In the genomic region with DNA sequence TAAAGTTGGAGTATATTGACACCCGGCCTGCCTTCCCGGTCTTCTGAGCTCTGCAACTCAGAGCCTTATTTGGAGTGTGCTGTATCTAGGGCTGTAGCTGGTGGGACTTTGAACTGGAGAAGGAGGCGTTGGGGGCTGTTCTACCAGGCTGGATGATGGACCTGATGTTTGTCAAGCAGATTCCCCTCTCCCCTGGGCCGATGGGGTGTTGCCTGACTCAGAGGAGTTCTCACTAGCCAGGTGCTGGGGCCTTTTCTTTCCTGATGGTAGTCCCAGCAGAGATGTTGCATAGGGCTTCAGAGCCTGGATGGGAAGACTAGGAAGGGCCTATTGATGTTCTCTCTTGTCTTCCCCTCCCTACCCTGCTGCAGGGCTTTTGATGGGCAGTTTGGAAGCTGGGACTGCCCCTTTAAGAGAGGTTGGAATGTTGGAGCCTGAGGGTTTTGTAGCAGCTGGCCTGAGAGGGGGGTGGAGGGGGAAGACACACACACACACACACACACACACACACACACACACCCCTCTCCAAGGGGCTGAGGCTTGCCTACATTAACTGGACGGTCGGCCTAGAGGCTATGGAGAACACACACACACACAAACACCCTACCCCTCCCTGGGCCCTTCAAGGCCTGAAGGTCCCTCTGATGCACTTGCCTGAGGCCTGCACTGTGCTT, we compare ENCODE assay signal across 8 mouse cellular contexts. TPM values are rescaled to one million over a fixed set of nuclear protein-coding genes. Genes with fewer than 3 reads are reported as not detected.
A peak's percentile ranks its signal among the peaks of the same experiment; 100 is the strongest.
DNase-seq lines count a peak whose midpoint lies in the region; ATAC-seq and TF ChIP-seq lines count a peak whose summit lies in the region.

No protein-coding gene starts in this region.

- no peak for TF ChIP-seq CTCF in ES-Bruce4 (IDR thresholded peaks at IDR 0.05; ENCODE audit: low read depth, low read length)

- no peaks in the 10 kb centered on the region for H3K9me3 ChIP-seq in ES-Bruce4 (replicated peaks; ENCODE audit: control insufficient read depth, insufficient read depth, low read length, poor library complexity, severe bottlenecking)
- no peaks in the 10 kb centered on the region for H3K9me3 ChIP-seq in hindbrain, embryonic 15.5 days
- H3K9me3 ChIP-seq in liver, embryonic 11.5 days (ENCODE audit: control insufficient read depth, low read length), result no peaks in the 10 kb centered on the region

- H3K36me3 ChIP-seq in ES-Bruce4 (ENCODE audit: control insufficient read depth, insufficient read depth, low read length, poor library complexity, severe bottlenecking), result no peaks in the 10 kb centered on the region
- 0 out of 2 replicates have a peak, but pooled peaks cover 4% of the 10 kb centered on the region for H3K36me3 ChIP-seq in hindbrain, embryonic 15.5 days
- H3K36me3 ChIP-seq in liver, embryonic 11.5 days (ENCODE audit: control insufficient read depth, insufficient read depth, low read length), result peaks cover 2% of the 10 kb centered on the region; the same call in 1 of the 2 replicates

- H3K27me3 ChIP-seq in ES-Bruce4 (ENCODE audit: control insufficient read depth, insufficient read depth, low read length, poor library complexity, severe bottlenecking), result no peaks in the 10 kb centered on the region
- H3K27me3 ChIP-seq in hindbrain, embryonic 15.5 days, result no peaks in the 10 kb centered on the region
- no peaks in the 10 kb centered on the region for H3K27me3 ChIP-seq in liver, embryonic 11.5 days (replicated peaks; ENCODE audit: control insufficient read depth, insufficient read depth, low read length)

- TF ChIP-seq POLR2A in ES-Bruce4 (IDR thresholded peaks at IDR 0.05; ENCODE audit: insufficient read depth, low read length), result no peak

- peak overlapping the region; percentile 89 for H3K9ac ChIP-seq in ES-Bruce4 (ENCODE audit: low read depth, poor library complexity, severe bottlenecking)
- peak overlapping the region; percentile 97 for H3K9ac ChIP-seq in hindbrain, embryonic 15.5 days
- peak overlapping the region; percentile 95 for H3K9ac ChIP-seq in liver, embryonic 11.5 days (ENCODE audit: low read depth, low read length)

- H3K4me2 ChIP-seq in hindbrain, embryonic 15.5 days, result peak overlapping the region; percentile 71
- peak overlapping the region; percentile 91 for H3K4me2 ChIP-seq in liver, embryonic 11.5 days

- 3% methylated on average over 6 of the region's 6 CpGs for WGBS in hindbrain, embryonic 15.5 days
- 18% methylated on average over 6 of the region's 6 CpGs for WGBS in liver, embryonic 11.5 days

- ATAC-seq in erythroblast, adult 5-6 weeks (replicated peaks; ENCODE audit: low FRiP score, poor library complexity, severe bottlenecking), result peak; percentile 27
- peak; percentile 28 for ATAC-seq in hindbrain, embryonic 15.5 days (ENCODE audit: low FRiP score, low read depth)
- peak; percentile 47 for ATAC-seq in liver, embryonic 11.5 days (replicated peaks; ENCODE audit: low FRiP score)

- peak; percentile 52 for DNase-seq in adrenal gland, postnatal 14 days
- no peak for DNase-seq in adrenal gland, postnatal 4 days (ENCODE audit: low spot score in 2 of 2)
- DNase-seq in liver, embryonic 11.5 days (ENCODE audit: low spot score), result peak; percentile 54
- peak; percentile 64 for DNase-seq in neural tube, embryonic 10.5 days (ENCODE audit: extremely low spot score, low spot score)
- DNase-seq in thymus, adult 18-20 months, result no peak

- H3K4me3 ChIP-seq in ES-Bruce4 (ENCODE audit: low read depth, low read length), result peak overlapping the region; percentile 80
- peak overlapping the region; percentile 95 for H3K4me3 ChIP-seq in hindbrain, embryonic 15.5 days
- H3K4me3 ChIP-seq in liver, embryonic 11.5 days (ENCODE audit: low read depth, low read length), result peak overlapping the region; percentile 96

- H3K27ac ChIP-seq in ES-Bruce4 (ENCODE audit: insufficient read depth, low read length), result no peak overlapping the region
- peak overlapping the region; percentile 94 for H3K27ac ChIP-seq in hindbrain, embryonic 15.5 days (replicated peaks)
- peak overlapping the region; percentile 85 for H3K27ac ChIP-seq in liver, embryonic 11.5 days (ENCODE audit: low read depth, low read length)

- H3K4me1 ChIP-seq in ES-Bruce4 (ENCODE audit: control insufficient read depth, insufficient read depth, low read length), result no peaks in the 10 kb centered on the region
- peaks cover 35% of the 10 kb centered on the region for H3K4me1 ChIP-seq in hindbrain, embryonic 15.5 days (replicated peaks)
- H3K4me1 ChIP-seq in liver, embryonic 11.5 days (replicated peaks; ENCODE audit: control insufficient read depth, insufficient read depth, low read length), result peaks cover 6% of the 10 kb centered on the region; the same call in 1 of the 2 replicates

- no peak for TF ChIP-seq EP300 in ES-Bruce4 (IDR thresholded peaks at IDR 0.05; ENCODE audit: insufficient read depth, low read depth, low read length)

RNA-seq across cellular contexts. Expression of gene Dvl3, which starts 1.1 kb away (rescaled TPM):
- total RNA-seq in adrenal gland, postnatal 14 days (2021), result 43.3 and 43.8 TPM in 2 replicates
- total RNA-seq in adrenal gland, postnatal 4 days (2021), result 10 to 100 TPM; 55.7 to 59.5 TPM
- polyA plus RNA-seq in ES-Bruce4 (2011; ENCODE audit: insufficient read depth, insufficient read length, low read depth, missing spikeins), result 37.9 and 38.8 TPM in 2 replicates
- 3.8 and 10.0 TPM in 2 replicates for total RNA-seq in erythroblast, adult 5-6 weeks (2015; ENCODE audit: low replicate concordance)
- 1.1 and 1.7 TPM in 2 replicates for total RNA-seq in erythroblast, adult 5-6 weeks (2017; ENCODE audit: low replicate concordance)
- polyA plus RNA-seq in hindbrain, embryonic 15.5 days (2015; fragmentation: Nextera tagmentation; extraction: Ambion mirVana), result 37.5 and 44.3 TPM in 2 replicates
- 18.9 and 20.3 TPM in 2 replicates for polyA plus RNA-seq in liver, embryonic 11.5 days (2014; fragmentation: Nextera tagmentation; extraction: Ambion mirVana)

RNA-seq across cellular contexts. Expression of gene Ap2m1, which starts 17.4 kb away (rescaled TPM):
- total RNA-seq in adrenal gland, postnatal 14 days (2021), result 292 and 316 TPM in 2 replicates
- 100 to 1,000 TPM; 336 to 352 TPM for total RNA-seq in adrenal gland, postnatal 4 days (2021)
- 282 and 298 TPM in 2 replicates for polyA plus RNA-seq in ES-Bruce4 (2011; ENCODE audit: insufficient read depth, insufficient read length, low read depth, missing spikeins)
- 124 and 125 TPM in 2 replicates for total RNA-seq in erythroblast, adult 5-6 weeks (2015; ENCODE audit: low replicate concordance)
- total RNA-seq in erythroblast, adult 5-6 weeks (2017; ENCODE audit: low replicate concordance), result 81.1 and 126 TPM in 2 replicates
- 1,171 and 1,212 TPM in 2 replicates for polyA plus RNA-seq in hindbrain, embryonic 15.5 days (2015; fragmentation: Nextera tagmentation; extraction: Ambion mirVana)
- polyA plus RNA-seq in liver, embryonic 11.5 days (2014; fragmentation: Nextera tagmentation; extraction: Ambion mirVana), result 519 and 569 TPM in 2 replicates

RNA-seq across cellular contexts. Expression of gene Eif2b5, which starts 19.2 kb away (rescaled TPM):
- total RNA-seq in adrenal gland, postnatal 14 days (2021), result 61.6 and 62.7 TPM in 2 replicates
- total RNA-seq in adrenal gland, postnatal 4 days (2021), result 10 to 100 TPM; 58.9 to 63.3 TPM
- polyA plus RNA-seq in ES-Bruce4 (2011; ENCODE audit: insufficient read depth, insufficient read length, low read depth, missing spikeins), result 86.6 and 94.0 TPM in 2 replicates
- total RNA-seq in erythroblast, adult 5-6 weeks (2015; ENCODE audit: low replicate concordance), result 7.7 and 10.4 TPM in 2 replicates
- total RNA-seq in erythroblast, adult 5-6 weeks (2017; ENCODE audit: low replicate concordance), result 9.1 and 14.1 TPM in 2 replicates
- polyA plus RNA-seq in hindbrain, embryonic 15.5 days (2015; fragmentation: Nextera tagmentation; extraction: Ambion mirVana), result 101 TPM in 2 replicates
- 125 and 132 TPM in 2 replicates for polyA plus RNA-seq in liver, embryonic 11.5 days (2014; fragmentation: Nextera tagmentation; extraction: Ambion mirVana)

RNA-seq across cellular contexts. Expression of gene Abcf3, which starts 30.5 kb away (rescaled TPM):
- total RNA-seq in adrenal gland, postnatal 14 days (2021), result 73.4 and 77.8 TPM in 2 replicates
- 10 to 100 TPM; 75.4 to 79.2 TPM for total RNA-seq in adrenal gland, postnatal 4 days (2021)
- polyA plus RNA-seq in ES-Bruce4 (2011; ENCODE audit: insufficient read depth, insufficient read length, low read depth, missing spikeins), result 56.2 and 61.0 TPM in 2 replicates
- 8.2 and 11.0 TPM in 2 replicates for total RNA-seq in erythroblast, adult 5-6 weeks (2015; ENCODE audit: low replicate concordance)
- total RNA-seq in erythroblast, adult 5-6 weeks (2017; ENCODE audit: low replicate concordance), result 8.9 and 24.7 TPM in 2 replicates
- 80.6 and 81.7 TPM in 2 replicates for polyA plus RNA-seq in hindbrain, embryonic 15.5 days (2015; fragmentation: Nextera tagmentation; extraction: Ambion mirVana)
- 49.2 and 50.9 TPM in 2 replicates for polyA plus RNA-seq in liver, embryonic 11.5 days (2014; fragmentation: Nextera tagmentation; extraction: Ambion mirVana)

Comparison
In these comparisons a context has a peak if more than half of its experiments do, and no peak if none do; other contexts are left out.
1. DNase-seq: peak in adrenal gland, postnatal 14 days (single experiment), liver, embryonic 11.5 days (single experiment) and neural tube, embryonic 10.5 days (single experiment); none in adrenal gland, postnatal 4 days (0 of 2) and thymus, adult 18-20 months (0 of 2).
2. Peak in every context shown above with its lines, with median percentiles within 50 percentile points of each other: H3K4me3 ChIP-seq, H3K9ac ChIP-seq and ATAC-seq.